Mouse (Mus musculus) heart, adult 2 months (tissue): ENCODE data around the gene Olfr961. TPM values are rescaled to one million over a fixed set of nuclear protein-coding genes. Genes with fewer than 3 reads are reported as not detected.
A peak's percentile ranks its signal among the peaks of the same experiment; 100 is the strongest.

ENCODE experiments used
- DNase-seq, 2 experiments: peaks; one replicate each; pipeline ENCODE4 v3.0.0; 2021
- H3K27ac ChIP-seq: fragments of 200-600 bp; 2 replicates; pipeline ENCODE4 v1.8.1; 2022
- H3K27me3 ChIP-seq: fragments of 200-500 bp; 2 replicates; pipeline ENCODE4 v1.6.1; 2012; ENCODE audit warnings: mild to moderate bottlenecking, low read length, inconsistent platforms, mixed read lengths; ENCODE audit not compliant: control insufficient read depth, insufficient read depth
- H3K36me3 ChIP-seq: fragments of 200-500 bp; 2 replicates; pipeline ENCODE4 v1.6.1; 2012; ENCODE audit warnings: low read length, inconsistent platforms; ENCODE audit not compliant: control insufficient read depth, insufficient read depth
- H3K4me1 ChIP-seq: fragments of 200-500 bp; 2 replicates; pipeline ENCODE4 v1.6.1; 2011; ENCODE audit warnings: low read length; ENCODE audit not compliant: control insufficient read depth, insufficient read depth
- H3K4me3 ChIP-seq: fragments of 200-600 bp; 2 replicates; pipeline ENCODE4 v1.8.1; 2022
- H3K79me2 ChIP-seq: fragments of 200-500 bp; replicated peaks from 2 replicates; pipeline ENCODE4 v1.6.1; 2012; ENCODE audit warnings: mild to moderate bottlenecking, inconsistent platforms, low read length, moderate library complexity, mixed read lengths; ENCODE audit not compliant: control insufficient read depth, insufficient read depth
- H3K9ac ChIP-seq: fragments of 200-500 bp; 2 replicates; pipeline ENCODE4 v1.6.1; 2012; ENCODE audit warnings: low read depth, mild to moderate bottlenecking, control low read depth, inconsistent platforms, low read length, mixed read lengths
- CTCF ChIP-seq: fragments of 200-600 bp; IDR thresholded peaks from 2 replicates; pipeline ENCODE4 v1.8.1; 2022; ENCODE audit warnings: antibody characterized with exemption, mild to moderate bottlenecking, moderate library complexity
- EP300 ChIP-seq: fragments of 200-500 bp; IDR thresholded peaks from 2 replicates; pipeline ENCODE4 v1.6.1; 2011; ENCODE audit warnings: low read depth, low read length, control low read depth; ENCODE audit not compliant: insufficient read depth
- POLR2A ChIP-seq: fragments of 200-500 bp; IDR thresholded peaks from 2 replicates; pipeline ENCODE4 v1.6.1; 2011; ENCODE audit warnings: mild to moderate bottlenecking, low read depth, low read length, control low read depth; ENCODE audit not compliant: insufficient read depth
- WGBS: fragments of 180-500 bp; shearing (Covaris S2); methylation state at CpG from one replicate; pipeline ENCODE4 v1.1.7; 2018; 5-methylcytosine and 5-hydroxymethylcytosine counted together
- intact Hi-C: fragments of 180-260 bp; cut with DNase I; formaldehyde crosslinking; loops from one replicate; pipeline ENCODE4 v1.15.1; 2025
- long read RNA-seq: library from polyadenylated mRNA; stranded (forward); transcript quantifications from one replicate; pipeline ENCODE4 v2.0.0, GENCODE M21; 2021
- polyA plus RNA-seq: library from polyadenylated mRNA; depleted of rRNA; stranded (reverse); fragments of >200 nt; gene quantifications from 2 replicates; pipeline ENCODE4 v1.2.3, GENCODE M21; 2012; rRNA removed
- total RNA-seq, 2 experiments: library from RNA; stranded (reverse); gene quantifications; 2 replicates each; pipeline ENCODE4 v1.2.3; 2021

The Olfr961 gene
- total RNA-seq, result not detected
- polyA plus RNA-seq, result not detected in 2 replicates
- long read RNA-seq, result 0 reads

DNA sequence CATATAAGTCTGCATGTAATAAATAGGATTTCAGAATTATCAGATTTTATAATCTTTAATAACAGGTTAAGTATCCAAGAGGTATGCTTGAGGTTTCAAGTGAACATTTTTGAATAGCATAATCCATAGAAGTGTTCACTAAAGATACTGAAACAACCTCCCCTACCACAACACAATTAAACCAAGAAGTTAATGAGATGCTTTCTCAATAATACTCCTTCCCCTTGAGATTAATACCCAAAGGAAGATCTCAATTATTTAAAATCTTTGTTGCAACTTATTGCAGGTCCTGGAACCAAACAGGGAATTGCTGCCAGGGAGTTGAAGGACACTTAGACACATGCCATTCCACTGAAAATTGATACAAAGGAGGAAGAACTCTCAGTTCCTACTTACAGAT, at the start of gene Olfr961:
TSS of gene Olfr961 (plus strand) at position 301 of the 400 bp plus-strand sequence.
- intact Hi-C loops, result no loop called here
- Histone ChIP-seq H3K79me2 (no peaks in the 10 kb centered on the region), H3K27me3 (no peaks in the 10 kb centered on the region), H3K27ac (no peak within 1 kb of the TSS), H3K9ac (no peak within 1 kb of the TSS), H3K4me1 (no peaks in the 10 kb centered on the region), H3K36me3 (no peaks in the 10 kb centered on the region), H3K4me3 (no peak within 1 kb of the TSS)
- no peak for DNase-seq
- TF ChIP-seq EP300 (no peak), POLR2A (no peak), CTCF (no peak)

DNA sequence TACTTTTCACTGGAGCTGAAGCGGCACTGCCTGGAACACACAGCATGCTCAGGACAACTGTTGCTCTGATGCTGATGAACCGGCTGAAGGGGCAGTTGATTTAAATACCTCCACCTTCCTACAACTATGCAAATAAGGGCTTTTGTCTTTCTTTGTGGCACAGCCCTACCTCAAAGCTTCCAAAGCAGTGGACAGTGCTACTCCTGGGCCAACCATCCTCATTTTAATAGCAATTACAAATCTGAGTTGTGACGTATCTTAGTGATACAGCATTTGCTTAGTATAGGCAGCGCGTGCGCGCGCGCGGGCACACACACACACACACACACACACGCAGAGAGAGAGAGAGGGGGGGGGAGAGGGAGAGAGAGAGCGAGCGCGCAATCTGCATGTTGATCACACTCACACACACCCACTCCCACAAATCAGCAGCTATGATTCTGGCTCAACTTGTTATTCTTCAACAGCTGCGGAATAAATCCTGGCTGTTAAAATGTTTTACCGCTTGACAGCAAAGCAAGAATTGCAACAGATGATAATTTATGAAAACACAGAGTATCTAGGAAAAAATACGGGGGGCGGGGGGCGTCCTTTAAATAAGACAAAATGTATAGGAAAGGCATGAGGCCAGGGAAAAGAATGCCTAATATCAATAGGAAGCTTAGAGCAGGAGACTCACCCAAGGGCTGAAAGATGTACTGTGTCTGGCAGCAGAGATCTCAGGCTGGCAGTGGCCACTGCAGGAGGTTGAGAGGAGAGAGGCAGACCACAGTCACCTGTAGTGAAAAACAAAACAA, 42.2 kb upstream of the Olfr961 start:
- no peak for TF ChIP-seq POLR2A
- TF ChIP-seq EP300, result no peak
- TF ChIP-seq CTCF, result no peak
- Histone ChIP-seq H3K4me1 (no peaks in the 10 kb centered on the region), H3K9ac (no peak overlapping the region), H3K36me3 (no peaks in the 10 kb centered on the region), H3K79me2 (no peaks in the 10 kb centered on the region), H3K4me3 (0 out of 2 replicates have a peak overlapping the region, but pooled peaks have one; percentile 10), H3K27me3 (no peaks in the 10 kb centered on the region), H3K27ac (no peak overlapping the region)
- intact Hi-C loops, result no loop called here
- WGBS, result 2% methylated on average over 19 of the region's 19 CpGs
- DNase-seq, result no peak

DNA sequence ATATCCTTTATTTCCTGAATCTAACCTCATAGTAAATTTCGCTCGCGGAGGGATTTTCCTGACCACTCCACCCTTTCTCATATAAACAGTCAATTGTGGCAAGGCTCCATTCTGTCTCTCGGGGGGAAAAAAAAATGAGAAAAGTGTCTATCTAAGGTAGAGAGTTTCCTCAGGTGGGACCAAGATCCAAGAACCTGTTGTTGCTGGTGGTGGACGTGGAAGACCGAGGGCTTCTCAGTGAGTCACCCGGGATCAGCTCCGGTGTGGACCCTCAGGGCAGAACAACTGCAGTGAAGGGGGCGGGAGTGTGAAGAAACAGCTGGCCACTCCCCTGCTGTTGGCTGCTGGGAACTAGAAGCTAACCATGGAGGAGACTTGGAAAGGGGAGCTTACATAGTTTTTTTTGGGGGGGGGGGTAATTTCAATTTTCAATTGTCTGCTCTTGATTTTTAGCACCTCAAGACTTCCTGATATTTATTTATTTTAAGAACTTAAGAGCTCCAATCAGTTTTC, 41.5 kb upstream of the Olfr961 start:
- no peaks in the 10 kb centered on the region for H3K79me2 ChIP-seq
- H3K9ac ChIP-seq, result no peak overlapping the region
- H3K27ac ChIP-seq, result no peak overlapping the region
- no peaks in the 10 kb centered on the region for H3K27me3 ChIP-seq
- no peaks in the 10 kb centered on the region for H3K36me3 ChIP-seq
- DNase-seq, result no peak
- TF ChIP-seq EP300 (no peak), CTCF (no peak), POLR2A (no peak)
- intact Hi-C loops, result no loop called here
- H3K4me3 ChIP-seq, result 0 out of 2 replicates have a peak overlapping the region, but pooled peaks have one; percentile 10
- WGBS, result 1% methylated on average over 9 of the region's 9 CpGs
- H3K4me1 ChIP-seq, result no peaks in the 10 kb centered on the region

DNA sequence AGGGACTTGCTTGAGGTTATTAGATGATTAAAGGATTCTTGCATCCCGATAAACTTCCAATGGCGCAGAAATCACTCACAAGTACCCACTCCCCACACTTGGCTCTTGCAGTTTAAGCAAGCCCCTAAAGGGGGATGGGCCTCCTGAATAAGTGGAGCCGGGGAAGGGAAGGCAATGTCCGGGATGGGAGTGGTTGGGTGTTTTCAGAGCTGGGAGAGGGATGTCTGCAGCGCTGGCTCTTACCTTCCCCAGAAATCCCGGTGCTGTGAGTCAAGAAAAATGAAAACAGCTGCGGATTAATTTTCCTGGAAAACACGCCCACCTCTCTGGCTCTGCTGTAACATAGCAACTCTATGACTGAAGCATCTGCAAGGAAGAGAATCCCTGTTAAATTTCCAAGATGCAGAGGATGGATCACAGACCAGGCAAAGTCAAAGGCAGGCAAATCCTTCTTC, 40.9 kb upstream of the Olfr961 start, which contains the start of gene AW551984:
TSS of gene AW551984 (minus strand) at position 405 of the 455 bp plus-strand sequence.
- no peak within 1 kb of the TSS for H3K27ac ChIP-seq
- 0 out of 2 replicates have a peak within 1 kb of the TSS, but pooled peaks have one; percentile 12 for H3K4me3 ChIP-seq
- H3K27me3 ChIP-seq, result no peaks in the 10 kb centered on the region
- no peaks in the 10 kb centered on the region for H3K4me1 ChIP-seq
- no peaks in the 10 kb centered on the region for H3K79me2 ChIP-seq
- no peaks in the 10 kb centered on the region for H3K36me3 ChIP-seq
- no peak within 1 kb of the TSS for H3K9ac ChIP-seq
- no peak for TF ChIP-seq EP300
- TF ChIP-seq POLR2A, result no peak
- no peak for TF ChIP-seq CTCF
- intact Hi-C loops, result no loop called here
- DNase-seq, result peak; percentile 2 to 17
- WGBS, result 2% methylated on average over 8 of the region's 8 CpGs

DNA sequence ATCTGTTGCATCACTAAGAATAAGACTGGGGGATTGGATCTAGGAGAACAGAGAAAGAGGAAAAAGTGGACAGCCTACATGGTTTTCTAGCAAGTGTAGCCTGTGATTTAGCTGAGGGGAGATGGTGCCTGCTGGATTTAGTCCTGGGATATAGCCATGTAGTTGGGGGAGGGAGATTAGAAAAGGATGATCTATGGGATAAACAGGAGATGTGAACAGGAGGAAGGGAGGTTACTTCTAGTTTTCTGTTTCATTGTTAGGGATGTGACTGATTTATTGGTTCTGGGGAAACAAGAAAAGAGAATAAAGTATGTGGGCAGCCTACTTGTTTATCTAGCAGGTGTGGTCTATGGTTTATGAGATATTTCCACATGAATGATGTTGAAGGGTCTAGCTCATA, 36.4 kb upstream of the Olfr961 start:
- intact Hi-C loops, result no loop called here
- no peaks in the 10 kb centered on the region for H3K79me2 ChIP-seq
- H3K4me1 ChIP-seq, result no peaks in the 10 kb centered on the region
- TF ChIP-seq CTCF (no peak), EP300 (no peak), POLR2A (no peak)
- no peaks in the 10 kb centered on the region for H3K27me3 ChIP-seq
- no peak overlapping the region for H3K4me3 ChIP-seq
- DNase-seq, result no peak
- H3K36me3 ChIP-seq, result no peaks in the 10 kb centered on the region
- no peak overlapping the region for H3K9ac ChIP-seq
- H3K27ac ChIP-seq, result no peak overlapping the region

DNA sequence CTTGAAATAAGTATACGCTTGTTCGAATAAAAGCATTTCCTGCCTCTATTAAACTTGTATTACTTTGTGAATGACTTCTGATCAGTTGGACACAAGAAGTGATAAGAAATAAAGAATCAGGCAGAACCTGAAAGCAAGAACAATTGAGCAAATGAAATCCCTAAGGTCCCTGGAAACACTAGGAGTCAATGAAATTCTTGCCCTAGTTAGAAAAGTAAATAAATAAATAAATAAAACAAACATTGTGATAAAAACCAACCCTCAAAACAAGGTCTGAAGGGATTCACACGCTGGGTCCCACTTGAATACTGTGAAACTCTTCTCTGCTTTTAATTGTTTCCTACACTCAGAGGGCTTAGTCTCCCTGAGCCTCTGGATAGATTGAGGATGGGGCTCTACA, 34.5 kb upstream of the Olfr961 start, which contains the start of gene Olfr148:
TSS of gene Olfr148 (plus strand) at position 301 of the 400 bp plus-strand sequence.
- TF ChIP-seq EP300, result no peak
- no peak for TF ChIP-seq CTCF
- TF ChIP-seq POLR2A, result no peak
- H3K27me3 ChIP-seq, result no peaks in the 10 kb centered on the region
- H3K4me3 ChIP-seq, result no peak within 1 kb of the TSS
- 69% methylated on average over 3 of the region's 3 CpGs for WGBS
- no peak for DNase-seq
- H3K79me2 ChIP-seq, result no peaks in the 10 kb centered on the region
- H3K4me1 ChIP-seq, result no peaks in the 10 kb centered on the region
- no peaks in the 10 kb centered on the region for H3K36me3 ChIP-seq
- H3K27ac ChIP-seq, result no peak within 1 kb of the TSS
- intact Hi-C loops, result no loop called here
- no peak within 1 kb of the TSS for H3K9ac ChIP-seq
